Mouse (Mus musculus): Measurements from ENCODE around the gene Dennd2a.
"Not testable (repeated sequence)": the region's sequence is repeated elsewhere in the genome, so short reads cannot be mapped to it uniquely, and the experiment has no call there.

Gene Dennd2a

DNA sequence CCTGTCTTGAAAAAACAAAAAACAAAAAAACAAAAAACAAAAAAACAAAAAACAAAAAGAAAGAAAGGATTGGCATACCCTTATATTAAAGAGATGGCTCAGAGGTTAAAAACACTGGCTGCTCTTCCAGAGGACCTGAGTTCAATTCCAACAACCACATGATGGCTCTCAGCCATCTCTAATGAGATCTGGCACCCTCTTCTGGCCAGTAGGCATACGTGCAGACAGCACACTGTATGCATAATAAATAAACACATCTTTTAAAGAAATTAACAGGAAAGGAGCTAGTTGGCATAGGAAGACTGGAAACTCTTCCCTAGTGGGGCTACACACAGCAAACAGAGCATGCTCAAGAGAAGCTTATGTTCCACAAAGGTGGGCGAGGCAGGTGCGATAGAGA, 106.6 kb downstream of the Dennd2a start:
- DNase-seq (ENCODE audit: low read depth, low spot score): no peak

- no peak for DNase-seq (ENCODE audit: low read depth, low spot score)
Measured at GRCm38 (mm10) chr6:39450580-39450979, 107.1 kb downstream of the Dennd2a start.

DNA sequence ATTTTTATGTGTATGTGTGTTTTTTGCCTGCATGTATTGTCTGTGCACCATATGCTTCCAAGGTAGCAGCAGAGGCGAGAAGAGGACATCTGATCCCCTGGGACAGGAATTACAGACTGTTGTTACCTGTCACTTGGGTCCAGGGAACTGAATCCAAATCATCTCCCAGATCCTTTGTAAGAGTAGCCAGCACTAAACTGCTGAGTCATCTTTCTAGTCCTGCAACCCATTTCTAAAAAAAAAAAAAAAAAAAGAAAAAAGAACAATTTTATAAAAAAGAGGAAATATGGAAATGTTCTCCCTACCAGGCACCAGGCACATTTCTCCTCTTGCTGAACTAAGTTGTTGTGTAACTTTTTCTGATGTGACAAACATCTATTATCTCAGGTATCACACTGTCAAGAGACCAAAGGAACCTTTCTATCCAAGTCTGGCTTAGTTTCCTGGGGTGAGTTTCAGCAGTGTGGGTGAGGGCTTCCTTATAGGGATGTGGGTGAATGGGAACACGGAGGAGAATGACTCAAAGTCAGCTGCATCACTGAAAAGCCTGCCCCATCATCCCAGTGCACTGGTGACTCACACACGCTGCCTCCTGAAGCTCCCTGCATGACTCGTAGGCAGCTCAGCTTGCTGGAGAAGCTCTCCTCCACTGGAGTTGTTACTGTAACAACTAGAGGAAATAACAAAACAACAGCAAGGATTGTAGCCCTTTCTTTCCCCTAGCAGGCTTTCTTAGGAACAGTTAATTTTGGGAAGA, 110.1 kb downstream of the Dennd2a start:
- no peak for DNase-seq (ENCODE audit: low read depth, low spot score)

- DNase-seq (ENCODE audit: low read depth, low spot score): no peak
Measured at GRCm38 (mm10) chr6:39445801-39446572, 111.7 kb downstream of the Dennd2a start.

- no peak for DNase-seq (ENCODE audit: low read depth, low spot score)
Measured at GRCm38 (mm10) chr6:39442786-39443287, 114.8 kb downstream of the Dennd2a start.

GRCm38 (mm10) chr6:39440207-39440606, 117.5 kb downstream of the Dennd2a start:
- DNase-seq (ENCODE audit: low read depth, low spot score): no peak

- not testable (repeated sequence) for DNase-seq (ENCODE audit: low read depth, low spot score)
Measured at GRCm38 (mm10) chr6:39437519-39437918, 120.1 kb downstream of the Dennd2a start.

- DNase-seq (ENCODE audit: low read depth, low spot score): no peak
Measured at GRCm38 (mm10) chr6:39435875-39436274, 121.8 kb downstream of the Dennd2a start.

GRCm38 (mm10) chr6:39434886-39435492, 122.7 kb downstream of the Dennd2a start:
- DNase-seq (ENCODE audit: low read depth, low spot score): no peak

- DNase-seq (ENCODE audit: low read depth, low spot score): no peak
Measured at GRCm38 (mm10) chr6:39434111-39434885, 123.4 kb downstream of the Dennd2a start.

- DNase-seq (ENCODE audit: low read depth, low spot score): no peak
Measured at GRCm38 (mm10) chr6:39433701-39434100, 124.0 kb downstream of the Dennd2a start.

DNA sequence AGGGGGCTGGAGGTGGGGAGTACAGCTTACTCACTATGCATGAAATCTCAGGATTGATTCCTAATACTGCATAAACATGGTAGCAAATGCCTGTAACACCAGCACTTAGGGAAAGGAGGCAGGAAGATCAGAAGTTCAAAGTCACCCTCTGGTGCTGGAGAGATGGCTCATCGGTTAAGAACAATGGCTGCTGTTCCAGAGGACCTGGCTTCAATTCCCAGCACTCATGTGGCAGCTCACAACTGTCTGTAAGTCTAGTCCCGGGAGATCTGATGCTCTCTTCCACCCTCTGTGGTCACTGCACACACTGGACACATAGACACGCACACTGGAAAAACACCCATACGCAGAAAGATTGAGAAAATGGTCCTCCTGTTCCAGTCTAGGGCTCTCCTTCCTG, 124.5 kb downstream of the Dennd2a start:
- no peak for DNase-seq (ENCODE audit: low read depth, low spot score)

DNA sequence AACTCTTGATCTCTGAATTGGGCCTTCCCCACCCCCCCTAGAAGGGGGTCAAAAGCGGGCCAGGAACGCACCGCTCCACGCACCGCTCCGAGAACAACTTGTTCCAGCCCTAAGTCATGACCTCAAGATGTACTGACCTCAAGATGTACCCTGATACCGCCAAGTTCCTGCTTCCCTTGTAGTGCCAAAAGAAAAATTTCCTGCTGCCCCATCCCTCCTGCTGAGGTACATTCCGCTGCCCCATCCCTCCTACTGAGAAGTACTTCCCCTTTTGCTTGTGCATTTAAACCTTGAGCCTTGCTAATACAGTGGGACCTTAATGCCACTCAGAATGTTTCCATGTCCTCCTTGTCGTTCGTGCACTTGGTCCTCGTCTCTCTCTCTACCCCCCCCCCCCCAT, 126.9 kb downstream of the Dennd2a start:
- DNase-seq (ENCODE audit: low read depth, low spot score): no peak

GRCm38 (mm10) chr6:39429007-39429788, 128.5 kb downstream of the Dennd2a start:
- no peak for DNase-seq (ENCODE audit: low read depth, low spot score)

GRCm38 (mm10) chr6:39427276-39428003, 130.2 kb downstream of the Dennd2a start:
- DNase-seq (ENCODE audit: low read depth, low spot score): no peak

GRCm38 (mm10) chr6:39426725-39427124, 130.9 kb downstream of the Dennd2a start:
- DNase-seq (ENCODE audit: low read depth, low spot score): no peak

- no peak for DNase-seq (ENCODE audit: low read depth, low spot score)
Measured at GRCm38 (mm10) chr6:39425181-39425580, 132.5 kb downstream of the Dennd2a start.

DNA sequence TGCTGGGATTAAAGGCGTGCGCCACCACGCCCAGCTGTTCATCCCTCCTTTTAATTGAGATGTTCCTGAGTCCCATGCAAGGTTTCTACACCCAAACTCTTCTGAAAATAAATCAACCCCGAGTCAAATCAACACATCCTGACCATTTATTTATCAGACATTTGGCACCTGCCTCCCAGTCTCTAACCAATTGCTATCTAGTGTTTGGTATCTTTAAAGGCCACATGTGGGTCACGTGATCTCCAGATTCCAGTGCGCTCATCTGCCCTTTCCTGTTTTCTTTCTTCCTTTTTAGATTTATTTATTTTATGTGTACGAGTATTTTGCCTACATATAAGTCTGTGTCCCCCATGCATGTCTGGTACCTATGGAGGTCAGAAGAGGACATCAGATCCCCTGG, 134.0 kb downstream of the Dennd2a start:
- DNase-seq (ENCODE audit: low read depth, low spot score): no peak

- DNase-seq (ENCODE audit: low read depth, low spot score): no peak
Measured at GRCm38 (mm10) chr6:39423130-39423551, 134.5 kb downstream of the Dennd2a start.

- DNase-seq (ENCODE audit: low read depth, low spot score): no peak
Measured at GRCm38 (mm10) chr6:39420867-39421266, 136.8 kb downstream of the Dennd2a start.
